Comparison of ENCODE assay signal across 18 mouse cellular contexts in the genomic region with DNA sequence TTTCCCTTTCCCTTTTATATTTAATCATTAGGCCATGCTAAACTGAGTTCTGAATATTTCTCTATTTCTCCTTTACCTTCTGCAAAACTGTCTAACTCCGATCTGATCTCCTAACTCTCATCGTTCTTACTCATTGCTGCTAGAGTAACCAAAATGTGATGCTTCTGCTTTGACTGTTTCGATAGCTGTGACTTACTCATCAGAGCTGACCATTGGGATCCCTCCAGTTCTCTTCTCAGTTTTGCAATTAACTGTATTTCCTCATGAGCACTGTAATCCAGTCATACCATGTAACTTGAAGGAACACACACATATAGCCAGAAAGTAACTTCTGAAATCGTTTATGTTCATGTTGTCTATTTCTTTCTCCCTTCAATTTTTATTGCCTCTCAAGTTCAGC.
"Had no signal": no experiment of that assay in that cellular context is flagged by ENCODE, and none has a peak within 500 bp of the region (broad histone marks: within the 10 kb centered on the region; RNA-seq: fewer than 3 reads in every experiment).

No protein-coding gene starts in this region.

- DNase-seq: kidney, adult 2 months; kidney, postnatal 10 days; kidney, postnatal 36 days; layer of hippocampus, postnatal 36 days; liver, embryonic 13.5 days; lung, embryonic 14.5 days; lung, postnatal 4 days; thymus, adult 2 months; thymus, postnatal 14 days; thymus, postnatal 4 days had no signal

- H3K4me1 ChIP-seq: kidney, embryonic 15.5 days; liver, embryonic 13.5 days; midbrain, embryonic 10.5 days; midbrain, embryonic 13.5 days had no signal

- ATAC-seq: inflammation-experienced regulatory T-cells, adult 6 months; intestine, postnatal 0 days; midbrain, embryonic 13.5 days; midbrain, embryonic 16.5 days had no signal

- H3K4me3 ChIP-seq: kidney, embryonic 15.5 days; left cerebral cortex, adult 2 months; liver, embryonic 13.5 days; megakaryocyte, embryonic 14.5 days; midbrain, embryonic 10.5 days; midbrain, embryonic 13.5 days had no signal
